10 mouse cellular contexts compared by ENCODE assay signal in genomic region chr7:142374413-142375015, GRCm38 (mm10). TPM values are rescaled to one million over a fixed set of nuclear protein-coding genes. Genes with fewer than 3 reads are reported as not detected.
DNase-seq lines count a peak whose midpoint lies in the region; ATAC-seq and TF ChIP-seq lines count a peak whose summit lies in the region.
"Had no signal": no experiment of that assay in that cellular context is flagged by ENCODE, and none has a peak within 500 bp of the region (broad histone marks: within the 10 kb centered on the region; RNA-seq: fewer than 3 reads in every experiment).

No protein-coding gene starts in this region.

- no peak for TF ChIP-seq EP300 in liver, postnatal 0 days (IDR thresholded peaks at IDR 0.05; ENCODE audit: low read depth)

- H3K4me1 ChIP-seq in bone marrow macrophage, adult 2 months (ENCODE audit: control insufficient read depth, insufficient read depth, low read length), result 0 out of 2 replicates have a peak, but pooled peaks cover 2% of the 10 kb centered on the region
- H3K4me1 ChIP-seq in liver, postnatal 0 days (ENCODE audit: insufficient read depth), result peaks cover 7% of the 10 kb centered on the region
- peaks cover 12% of the 10 kb centered on the region for H3K4me1 ChIP-seq in midbrain, embryonic 13.5 days (replicated peaks)

- DNase-seq in heart, adult 18-20 months, result peak; percentile 64 to 80
- DNase-seq in heart, postnatal 14 days, result no peak
- peak; percentile 47 for DNase-seq in gastrocnemius, postnatal 14 days
- no peak for DNase-seq in liver, postnatal 0 days
- no peak for DNase-seq in urinary bladder, postnatal 14 days (ENCODE audit: low spot score)
- DNase-seq: lung, adult 18-20 months had no signal

- H3K27me3 ChIP-seq in liver, postnatal 0 days (ENCODE audit: insufficient read depth, low read length), result peaks cover 36% of the 10 kb centered on the region
- peaks cover 45% of the 10 kb centered on the region for H3K27me3 ChIP-seq in midbrain, embryonic 13.5 days

- intact Hi-C loops in heart, postnatal 14 days (cut with DNase I), result loop anchor here (5.0 kb wide), 1 partner anchor 58 kb away; the partner anchor contains the start of gene Syt8
- intact Hi-C loops in gastrocnemius, postnatal 14 days (cut with DNase I; ENCODE audit: low total_unique reads), result no loop called here

- 0 out of 2 replicates have a peak, but pooled peaks have one; percentile 22 for TF ChIP-seq POLR2A in bone marrow macrophage, adult 2 months (IDR thresholded peaks at IDR 0.05; ENCODE audit: borderline replicate concordance, low read depth, low read length)

- H3K36me3 ChIP-seq in liver, postnatal 0 days (replicated peaks; ENCODE audit: insufficient read depth, low read length), result peaks cover 44% of the 10 kb centered on the region
- H3K36me3 ChIP-seq in midbrain, embryonic 13.5 days, result peaks cover 53% of the 10 kb centered on the region

- no peak overlapping the region for H3K9ac ChIP-seq in liver, postnatal 0 days (replicated peaks)
- no peak overlapping the region for H3K9ac ChIP-seq in midbrain, embryonic 13.5 days (replicated peaks)
- H3K9ac ChIP-seq: forebrain, embryonic 13.5 days had no signal

- H3K9me3 ChIP-seq in liver, postnatal 0 days (ENCODE audit: low read length), result no peaks in the 10 kb centered on the region
- H3K9me3 ChIP-seq in midbrain, embryonic 13.5 days, result no peaks in the 10 kb centered on the region
- H3K9me3 ChIP-seq: forebrain, embryonic 13.5 days had no signal

- 83% methylated on average over 5 of the region's 5 CpGs for WGBS in liver, postnatal 0 days (ENCODE audit: insufficient replicate concordance)
- 90% methylated on average over 5 of the region's 5 CpGs for WGBS in midbrain, embryonic 13.5 days

- no peak overlapping the region for H3K27ac ChIP-seq in bone marrow macrophage, adult 2 months (ENCODE audit: insufficient read depth, low read depth, low read length)
- H3K27ac ChIP-seq in liver, postnatal 0 days (ENCODE audit: low read depth), result 0 out of 2 replicates have a peak overlapping the region, but pooled peaks have one; percentile 16
- no peak overlapping the region for H3K27ac ChIP-seq in midbrain, embryonic 13.5 days
- H3K27ac ChIP-seq: forebrain, embryonic 13.5 days had no signal

- no peak for ATAC-seq in liver, postnatal 0 days
- no peak for ATAC-seq in midbrain, embryonic 13.5 days
- ATAC-seq: forebrain, embryonic 13.5 days had no signal

- H3K4me3 ChIP-seq in bone marrow macrophage, adult 2 months (ENCODE audit: insufficient read depth, low read length), result no peak overlapping the region
- no peak overlapping the region for H3K4me3 ChIP-seq in liver, postnatal 0 days (ENCODE audit: low read depth, low read length)
- no peak overlapping the region for H3K4me3 ChIP-seq in midbrain, embryonic 13.5 days (replicated peaks)
- H3K4me3 ChIP-seq: forebrain, embryonic 13.5 days had no signal

- TF ChIP-seq CTCF in bone marrow macrophage, adult 2 months (IDR thresholded peaks at IDR 0.05; ENCODE audit: low read depth, low read length), result no peak
- no peak for TF ChIP-seq CTCF in liver, postnatal 0 days (IDR thresholded peaks at IDR 0.05; ENCODE audit: low read depth)

- no peak overlapping the region for H3K4me2 ChIP-seq in liver, postnatal 0 days (ENCODE audit: low read depth, low read length)
- H3K4me2 ChIP-seq in midbrain, embryonic 13.5 days (replicated peaks), result no peak overlapping the region
- H3K4me2 ChIP-seq: forebrain, embryonic 13.5 days had no signal

RNA-seq across cellular contexts. Expression of gene Ifitm10, which starts 1.0 kb away (rescaled TPM):
- total RNA-seq in heart, adult 18-20 months (2021), result 1 to 10 TPM; 2.0 to 2.2 TPM
- total RNA-seq in heart, postnatal 14 days (2021), result 1 to 10 TPM; 1.7 to 2.1 TPM
- polyA plus RNA-seq in bone marrow macrophage, adult 2 months (2012; ENCODE audit: insufficient read depth, insufficient read length, missing spikeins), result 0.59 TPM in 1 of 2 replicates, not detected in the other
- total RNA-seq in gastrocnemius, postnatal 14 days (2021), result 1 to 10 TPM; 6.7 to 8.4 TPM
- 2.1 and 2.2 TPM in 2 replicates for polyA plus RNA-seq in liver, postnatal 0 days (2015; fragmentation: Nextera tagmentation; extraction: Ambion mirVana)
- polyA plus RNA-seq in midbrain, embryonic 13.5 days (2015; fragmentation: Nextera tagmentation; extraction: Ambion mirVana), result 1.9 and 2.3 TPM in 2 replicates

RNA-seq across cellular contexts. Expression of gene Gm49369, which starts 8.0 kb away (rescaled TPM):
- total RNA-seq in heart, adult 18-20 months (2021), result 1 to 10 TPM; 2.1 to 2.2 TPM
- total RNA-seq in heart, postnatal 14 days (2021), result 1 to 10 TPM; 2.4 to 6.7 TPM
- 1.1 TPM in 1 of 2 replicates, not detected in the other for polyA plus RNA-seq in bone marrow macrophage, adult 2 months (2012; ENCODE audit: insufficient read depth, insufficient read length, missing spikeins)
- 1 to 10 TPM; 1.0 to 4.1 TPM for total RNA-seq in gastrocnemius, postnatal 14 days (2021)
- not detected in 2 replicates for polyA plus RNA-seq in liver, postnatal 0 days (2015; fragmentation: Nextera tagmentation; extraction: Ambion mirVana)
- not detected in 2 replicates for polyA plus RNA-seq in midbrain, embryonic 13.5 days (2015; fragmentation: Nextera tagmentation; extraction: Ambion mirVana)
- polyA plus RNA-seq: embryonic facial prominence, embryonic 11.5 days; forebrain, embryonic 13.5 days had no signal

RNA-seq across cellular contexts. Expression of gene Ctsd, which starts 13.3 kb away (rescaled TPM):
- total RNA-seq in heart, adult 18-20 months (2021), result 1,000 to 10,000 TPM in 1 of 2 experiments, 100 to 1,000 TPM in 1; 997 to 1,066 TPM
- 100 to 1,000 TPM; 572 to 613 TPM for total RNA-seq in heart, postnatal 14 days (2021)
- 2,800 and 3,060 TPM in 2 replicates for polyA plus RNA-seq in bone marrow macrophage, adult 2 months (2012; ENCODE audit: insufficient read depth, insufficient read length, missing spikeins)
- 100 to 1,000 TPM; 268 to 284 TPM for total RNA-seq in gastrocnemius, postnatal 14 days (2021)
- 311 and 324 TPM in 2 replicates for polyA plus RNA-seq in liver, postnatal 0 days (2015; fragmentation: Nextera tagmentation; extraction: Ambion mirVana)
- 191 and 206 TPM in 2 replicates for polyA plus RNA-seq in midbrain, embryonic 13.5 days (2015; fragmentation: Nextera tagmentation; extraction: Ambion mirVana)

Comparison
In these comparisons a context has a peak if more than half of its experiments do, and no peak if none do; other contexts are left out.
1. DNase-seq: peak in heart, adult 18-20 months (2 of 2) and gastrocnemius, postnatal 14 days (single experiment); none in heart, postnatal 14 days (0 of 2), liver, postnatal 0 days (single experiment) and urinary bladder, postnatal 14 days (single experiment).